Mouse (Mus musculus): ENCODE data around the gene Cntrob. TPM values are rescaled to one million over a fixed set of nuclear protein-coding genes. Genes with fewer than 3 reads are reported as not detected.

Cntrob gene
- total and polyA plus RNA-seq, 3 experiments: 16.5 to 38.3 TPM; not detected in 1

GRCm38 (mm10) chr11:69297799-69298198, 25.8 kb downstream of the Cntrob start:
- TF ChIP-seq SMC3 (IDR thresholded peaks at IDR 0.05; ENCODE audit: low read depth, low read length): no peak
- no peak for TF ChIP-seq MAX (IDR thresholded peaks at IDR 0.05; ENCODE audit: low read length)
- TF ChIP-seq USF1 (IDR thresholded peaks at IDR 0.05; ENCODE audit: low read depth, low read length): no peak
- TF ChIP-seq POLR2AphosphoS2 (IDR thresholded peaks at IDR 0.05; ENCODE audit: low read length): no peak
- TF ChIP-seq GATA1 (IDR thresholded peaks at IDR 0.05; ENCODE audit: low read depth, low read length): no peak
- Histone ChIP-seq H3K79me2 (ENCODE audit: control insufficient read depth, insufficient read depth, low read length, poor library complexity) (no peaks in the 10 kb centered on the region), H3K27me3 (ENCODE audit: control insufficient read depth in 1 of 2, insufficient read depth in 2 of 2, low read length in 2 of 2) (no peaks in the 10 kb centered on the region), H3K36me3 (ENCODE audit: control insufficient read depth in 1 of 2, insufficient read depth in 2 of 2, low read length in 2 of 2) (peaks cover 2% of the 10 kb centered on the region in 2 experiments; a peak in 2 of 4 replicates), H3K4me1 (ENCODE audit: control insufficient read depth in 1 of 2, insufficient read depth in 2 of 2, low read length in 2 of 2) (peaks cover 0 to 7% of the 10 kb centered on the region in 2 experiments; a peak in 2 of 4 replicates), H3K9ac (ENCODE audit: control insufficient read depth, low read depth, low read length, poor library complexity, severe bottlenecking) (no peak overlapping the region), H3K4me3 (ENCODE audit: control insufficient read depth in 1 of 2, insufficient read depth in 1 of 2, low read depth in 2 of 2, low read length in 2 of 2) (no peak overlapping the region), H3K27ac (ENCODE audit: control insufficient read depth, low read depth, low read length) (no peak overlapping the region), H3K9me3 (replicated peaks; ENCODE audit: insufficient read depth, low read length) (no peaks in the 10 kb centered on the region)
- no peak for DNase-seq (ENCODE audit: low read depth, low spot score)

- H3K4me3 ChIP-seq (ENCODE audit: control insufficient read depth in 1 of 2, insufficient read depth in 1 of 2, low read depth in 2 of 2, low read length in 2 of 2): no peak overlapping the region
- no peaks in the 10 kb centered on the region for H3K79me2 ChIP-seq (ENCODE audit: control insufficient read depth, insufficient read depth, low read length, poor library complexity)
- H3K36me3 ChIP-seq (ENCODE audit: control insufficient read depth in 1 of 2, insufficient read depth in 2 of 2, low read length in 2 of 2): 0 out of 4 replicates have a peak, but pooled peaks cover 0 to 2% of the 10 kb centered on the region in 2 experiments
- H3K9ac ChIP-seq (ENCODE audit: control insufficient read depth, low read depth, low read length, poor library complexity, severe bottlenecking): no peak overlapping the region
- H3K4me1 ChIP-seq (ENCODE audit: control insufficient read depth in 1 of 2, insufficient read depth in 2 of 2, low read length in 2 of 2): peaks cover 0 to 7% of the 10 kb centered on the region in 2 experiments; a peak in 2 of 4 replicates
- H3K27me3 ChIP-seq (ENCODE audit: control insufficient read depth in 1 of 2, insufficient read depth in 2 of 2, low read length in 2 of 2): no peaks in the 10 kb centered on the region
- TF ChIP-seq RCOR1 (IDR thresholded peaks at IDR 0.05; ENCODE audit: low read depth, low read length) (no peak), MYB (IDR thresholded peaks at IDR 0.05; ENCODE audit: low read depth, low read length) (no peak), E2F4 (IDR thresholded peaks at IDR 0.05; ENCODE audit: borderline replicate concordance, low read depth, low read length) (no peak), TBP (IDR thresholded peaks at IDR 0.05; ENCODE audit: low read depth, low read length) (no peak), EP300 (IDR thresholded peaks at IDR 0.05; ENCODE audit: low read depth in 1 of 2, low read length in 2 of 2) (no peak), USF2 (IDR thresholded peaks at IDR 0.05; ENCODE audit: borderline replicate concordance in 1 of 2, insufficient read depth in 1 of 2, low read depth in 1 of 2, low read length in 2 of 2) (no peak), MAX (IDR thresholded peaks at IDR 0.05; ENCODE audit: low read length) (no peak), ZC3H11A (IDR thresholded peaks at IDR 0.05; ENCODE audit: low read depth, low read length) (no peak), ZMIZ1 (IDR thresholded peaks at IDR 0.05; ENCODE audit: low read depth, low read length) (no peak), ZKSCAN1 (IDR thresholded peaks at IDR 0.05; ENCODE audit: low read depth, low read length) (no peak), ZNF384 (IDR thresholded peaks at IDR 0.05; ENCODE audit: low read depth, low read length) (no peak)
- H3K9me3 ChIP-seq (replicated peaks; ENCODE audit: insufficient read depth, low read length): no peaks in the 10 kb centered on the region
- no peak overlapping the region for H3K27ac ChIP-seq (ENCODE audit: control insufficient read depth, low read depth, low read length)
- DNase-seq (ENCODE audit: low read depth, low spot score): no peak
Measured at GRCm38 (mm10) chr11:69295286-69295685, 28.3 kb downstream of the Cntrob start.

- Histone ChIP-seq H3K9ac (ENCODE audit: control insufficient read depth, low read depth, low read length, poor library complexity, severe bottlenecking) (no peak overlapping the region), H3K9me3 (replicated peaks; ENCODE audit: insufficient read depth, low read length) (no peaks in the 10 kb centered on the region), H3K36me3 (ENCODE audit: control insufficient read depth in 1 of 2, insufficient read depth in 2 of 2, low read length in 2 of 2) (0 out of 4 replicates have a peak, but pooled peaks cover 0 to 2% of the 10 kb centered on the region in 2 experiments), H3K79me2 (ENCODE audit: control insufficient read depth, insufficient read depth, low read length, poor library complexity) (no peaks in the 10 kb centered on the region), H3K4me3 (ENCODE audit: control insufficient read depth in 1 of 2, insufficient read depth in 1 of 2, low read depth in 2 of 2, low read length in 2 of 2) (no peak overlapping the region), H3K27me3 (ENCODE audit: control insufficient read depth in 1 of 2, insufficient read depth in 2 of 2, low read length in 2 of 2) (peaks cover 1 to 3% of the 10 kb centered on the region in 2 experiments; a peak in 3 of 4 replicates), H3K4me1 (ENCODE audit: control insufficient read depth in 1 of 2, insufficient read depth in 2 of 2, low read length in 2 of 2) (peaks cover 0 to 7% of the 10 kb centered on the region in 2 experiments; a peak in 2 of 4 replicates), H3K27ac (ENCODE audit: control insufficient read depth, low read depth, low read length) (no peak overlapping the region)
- no peak for DNase-seq (ENCODE audit: low read depth, low spot score)
- TF ChIP-seq ZC3H11A (IDR thresholded peaks at IDR 0.05; ENCODE audit: low read depth, low read length): no peak
- TF ChIP-seq CHD2 (IDR thresholded peaks at IDR 0.05; ENCODE audit: low read length): no peak
- TF ChIP-seq POLR2AphosphoS2 (IDR thresholded peaks at IDR 0.05; ENCODE audit: low read length): no peak
- TF ChIP-seq ZMIZ1 (IDR thresholded peaks at IDR 0.05; ENCODE audit: low read depth, low read length): no peak
- TF ChIP-seq RCOR1 (IDR thresholded peaks at IDR 0.05; ENCODE audit: low read depth, low read length): no peak
- TF ChIP-seq MYB (IDR thresholded peaks at IDR 0.05; ENCODE audit: low read depth, low read length): no peak
- TF ChIP-seq MEF2A (IDR thresholded peaks at IDR 0.05; ENCODE audit: extremely low read depth, insufficient replicate concordance, low read depth, low read length, poor library complexity, severe bottlenecking): no peak
- no peak for TF ChIP-seq HCFC1 (IDR thresholded peaks at IDR 0.05; ENCODE audit: low read depth, low read length)
- TF ChIP-seq ETS1 (IDR thresholded peaks at IDR 0.05; ENCODE audit: low read depth, low read length): no peak
- no peak for TF ChIP-seq USF1 (IDR thresholded peaks at IDR 0.05; ENCODE audit: low read depth, low read length)
- no peak for TF ChIP-seq NELFE (IDR thresholded peaks at IDR 0.05; ENCODE audit: low read depth, low read length)
- TF ChIP-seq SIN3A (IDR thresholded peaks at IDR 0.05; ENCODE audit: low read length): no peak
- TF ChIP-seq UBTF (IDR thresholded peaks at IDR 0.05; ENCODE audit: borderline replicate concordance, insufficient read depth, low read depth, low read length): no peak
- no peak for TF ChIP-seq TBP (IDR thresholded peaks at IDR 0.05; ENCODE audit: low read depth, low read length)
- TF ChIP-seq SMC3 (IDR thresholded peaks at IDR 0.05; ENCODE audit: low read depth, low read length): no peak
- no peak for TF ChIP-seq GATA1 (IDR thresholded peaks at IDR 0.05; ENCODE audit: low read depth, low read length)
- no peak for TF ChIP-seq ZNF384 (IDR thresholded peaks at IDR 0.05; ENCODE audit: low read depth, low read length)
- TF ChIP-seq MYC (IDR thresholded peaks at IDR 0.05; ENCODE audit: low read depth, low read length): no peak
- TF ChIP-seq POLR2A (IDR thresholded peaks at IDR 0.05; ENCODE audit: control insufficient read depth in 1 of 2, insufficient read depth in 1 of 2, low read depth in 1 of 2, low read length in 2 of 2, poor library complexity in 1 of 2): no peak
- TF ChIP-seq MAX (IDR thresholded peaks at IDR 0.05; ENCODE audit: low read length): no peak
Measured at GRCm38 (mm10) chr11:69291111-69291510, 32.5 kb downstream of the Cntrob start.

All from MEL (cell line).